Mouse (Mus musculus): ENCODE measurements around the gene Pgghg.
"Not testable (repeated sequence)": the region's sequence is repeated elsewhere in the genome, so short reads cannot be mapped to it uniquely, and the experiment has no call there.

The Pgghg gene

GRCm38 (mm10) chr7:140955758-140956555 is 14.8 kb downstream of the Pgghg start, which contains the start of the genes Gm45717 and Ifitm2:
TSS of gene Gm45717 (minus strand) at chr7:140955937.
TSS of gene Ifitm2 (minus strand) at chr7:140955987.
- no peak for DNase-seq (ENCODE audit: low spot score in 2 of 2)

DNA sequence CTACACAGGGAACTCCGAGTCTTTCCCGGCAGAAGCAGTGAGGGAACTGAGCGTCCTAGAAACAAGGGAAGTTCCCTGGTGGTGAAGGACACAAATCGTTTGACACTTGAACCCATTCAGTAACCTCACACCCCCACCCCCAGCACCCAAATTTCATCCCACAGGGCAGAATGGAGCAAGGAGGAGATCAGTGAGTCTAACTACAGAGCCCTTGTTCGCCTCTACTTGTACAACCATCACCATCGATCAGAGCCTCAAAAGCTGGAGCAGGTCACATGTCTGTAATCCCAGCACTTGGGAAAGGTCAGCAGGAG is 15.3 kb downstream of the Pgghg start:
- no peak for DNase-seq (ENCODE audit: low spot score in 2 of 2)

DNA sequence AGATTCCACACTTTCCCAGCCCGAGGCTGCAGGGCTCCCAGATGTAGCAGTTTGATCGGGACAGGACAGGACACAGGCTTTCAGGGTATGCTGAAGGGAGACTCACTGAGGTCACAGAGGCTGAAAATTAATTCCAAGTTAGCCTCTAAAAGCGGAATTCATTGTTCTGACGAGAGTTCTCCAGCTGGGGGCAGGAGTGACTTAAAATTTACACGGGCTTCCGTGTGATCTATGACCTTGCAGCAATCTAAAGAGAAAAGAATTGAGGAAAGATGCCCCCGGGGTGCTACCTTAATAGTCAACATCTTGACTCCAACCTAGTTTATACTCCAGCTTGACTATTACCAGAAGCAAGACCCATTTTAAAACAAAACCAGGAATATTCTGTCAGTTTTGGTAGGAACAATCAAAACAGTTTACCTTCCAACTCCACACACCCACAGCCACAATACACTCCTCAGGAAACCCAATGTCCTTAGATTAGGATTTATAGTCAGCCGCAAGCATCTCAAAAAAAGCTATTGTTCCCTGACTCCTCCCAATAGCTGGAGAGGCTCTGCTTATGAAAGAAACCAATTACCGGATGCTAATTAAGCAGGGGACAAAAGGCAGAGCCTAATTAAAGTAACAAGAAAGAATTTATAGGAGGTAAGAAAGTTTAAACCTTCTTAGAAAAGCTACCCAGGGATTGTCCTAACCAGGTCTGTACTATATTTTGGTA is 18.1 kb downstream of the Pgghg start:
- peak in 1 of 2 experiments; percentile 22 for DNase-seq (ENCODE audit: low spot score in 2 of 2)

- no peak for DNase-seq (ENCODE audit: low spot score in 2 of 2)
These were observed 18.8 kb downstream of the Pgghg start for GRCm38 (mm10) chr7:140960026-140960425.

GRCm38 (mm10) chr7:140961416-140961815 is 20.2 kb downstream of the Pgghg start:
- no peak for DNase-seq (ENCODE audit: low spot score in 2 of 2)

DNA sequence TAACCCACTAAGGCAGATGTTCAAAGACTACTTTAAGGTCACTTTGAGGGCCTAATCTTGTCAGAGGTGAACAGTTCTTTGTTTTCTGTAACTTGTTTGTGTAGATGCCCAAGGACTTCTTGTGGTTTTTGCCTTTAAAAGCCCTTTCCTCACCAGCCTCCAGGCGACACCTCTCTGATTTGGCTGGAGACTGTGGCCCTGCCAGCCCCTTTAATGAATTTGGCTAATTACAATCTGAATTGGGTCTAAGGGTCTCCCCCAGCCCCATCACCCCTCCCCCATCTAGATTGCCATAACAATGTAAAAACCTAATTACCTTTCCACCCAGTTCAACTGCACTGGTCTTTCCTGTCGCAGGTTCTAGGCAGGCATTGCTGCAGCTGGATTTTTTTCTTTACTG is 21.5 kb downstream of the Pgghg start:
- no peak for DNase-seq (ENCODE audit: low spot score in 2 of 2)

GRCm38 (mm10) chr7:140966921-140967320 is 25.7 kb downstream of the Pgghg start, which contains the start of gene Ifitm1:
TSS of gene Ifitm1 (plus strand) at chr7:140967221.
- DNase-seq (ENCODE audit: low spot score in 2 of 2), result no peak

GRCm38 (mm10) chr7:140967862-140968591 is 26.8 kb downstream of the Pgghg start:
- DNase-seq (ENCODE audit: low spot score in 2 of 2), result no peak

DNA sequence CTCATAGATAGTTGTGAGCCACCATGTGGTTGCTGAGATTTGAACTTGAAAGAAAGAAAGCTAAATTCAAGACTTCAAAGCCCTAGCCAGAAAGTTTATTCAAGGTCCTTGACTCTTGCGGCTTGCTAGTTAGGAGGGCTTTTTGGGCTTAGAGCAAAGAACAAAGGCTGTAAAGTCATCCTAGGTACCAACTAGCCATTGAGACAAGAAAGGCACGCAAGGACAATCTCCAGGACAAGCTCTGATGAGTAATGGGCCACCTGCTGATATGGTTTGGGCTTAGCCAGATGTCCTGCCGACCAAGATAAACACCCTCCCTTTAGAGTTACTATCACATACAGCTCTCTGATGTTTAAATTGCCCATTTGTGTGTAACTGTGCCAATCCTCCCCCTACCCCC is 27.5 kb downstream of the Pgghg start:
- DNase-seq (ENCODE audit: low spot score in 2 of 2), result not testable (repeated sequence)

DNA sequence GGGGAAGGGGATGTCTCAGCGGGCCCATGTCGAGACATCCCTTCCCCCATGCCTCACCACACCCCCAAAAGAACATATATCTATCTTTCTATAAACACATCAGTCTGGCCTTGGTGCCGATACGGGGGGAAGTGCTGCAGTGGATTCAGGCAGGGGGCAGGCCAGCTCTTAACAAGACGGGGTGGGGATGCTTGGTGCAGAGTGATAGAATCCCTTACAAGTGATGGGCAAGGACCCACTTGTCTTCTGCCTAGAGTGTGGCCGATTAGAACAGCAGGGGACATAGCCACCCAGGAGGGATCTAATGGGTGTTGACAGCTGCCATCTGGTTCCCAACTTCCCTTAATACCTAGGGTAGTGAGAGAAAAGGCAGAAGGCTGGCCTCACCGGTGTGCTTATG is 29.7 kb downstream of the Pgghg start:
- DNase-seq (ENCODE audit: low spot score in 2 of 2), result no peak

- no peak for DNase-seq (ENCODE audit: low spot score in 2 of 2)
These were observed 30.4 kb downstream of the Pgghg start for GRCm38 (mm10) chr7:140971479-140972171.

DNA sequence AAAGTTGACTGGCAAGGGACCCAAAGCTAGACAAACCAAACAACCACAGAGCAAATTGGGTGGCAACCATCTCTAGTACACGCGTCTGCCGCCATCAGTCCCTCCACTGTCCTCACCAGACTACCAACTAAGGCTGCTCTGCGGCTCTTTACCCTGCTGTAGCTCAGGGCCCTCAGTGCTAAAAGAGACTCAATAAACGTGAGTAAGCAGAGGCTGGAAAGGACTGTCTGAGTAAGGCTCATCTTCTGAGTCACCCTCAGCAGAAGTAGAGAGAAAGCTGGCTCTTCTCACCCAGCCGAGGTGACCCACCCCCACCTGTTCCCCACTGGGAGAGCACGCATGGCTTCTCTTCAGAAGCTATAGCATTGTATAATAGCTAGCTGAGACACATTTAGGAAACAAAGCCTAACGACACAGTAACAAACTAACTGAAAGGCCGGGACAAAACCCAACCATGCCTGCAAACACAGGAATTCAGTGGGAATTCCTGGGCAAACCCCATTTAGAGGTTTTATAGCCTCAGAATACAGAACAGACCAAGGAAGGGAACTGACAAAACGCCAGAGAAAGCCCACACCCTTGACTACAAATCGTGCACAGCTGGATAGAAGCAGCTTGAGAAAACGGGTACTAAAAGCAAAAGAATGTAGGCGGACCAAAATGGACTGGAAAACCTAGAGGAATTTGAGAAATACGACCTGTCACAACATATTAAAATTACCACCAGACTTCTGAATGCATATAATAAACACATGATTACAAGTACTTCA is 32.4 kb downstream of the Pgghg start:
- no peak for DNase-seq (ENCODE audit: low spot score in 2 of 2)

GRCm38 (mm10) chr7:140974940-140975339 is 33.7 kb downstream of the Pgghg start:
- DNase-seq (ENCODE audit: low spot score in 2 of 2), result no peak

GRCm38 (mm10) chr7:140975465-140975864 is 34.3 kb downstream of the Pgghg start:
- DNase-seq (ENCODE audit: low spot score in 2 of 2), result no peak

DNA sequence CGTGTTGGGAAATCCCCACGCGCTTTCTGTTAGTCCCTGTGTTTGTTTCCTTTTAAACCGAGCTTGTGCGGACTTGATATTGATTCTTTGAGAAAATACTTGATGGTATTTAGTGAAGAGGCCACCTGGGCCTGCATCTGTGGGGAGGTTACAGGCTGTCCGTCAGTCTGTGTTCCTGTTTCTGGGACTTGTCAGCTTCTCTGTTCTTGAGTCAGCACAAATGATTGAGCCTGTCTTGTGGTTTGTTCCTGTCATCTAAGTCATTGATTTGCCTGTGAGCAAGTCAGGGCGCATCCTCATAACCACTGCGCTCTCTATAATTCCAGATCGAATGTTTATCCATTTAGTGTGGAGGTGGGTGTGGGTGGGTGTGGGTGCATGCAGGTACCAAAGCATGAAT is 35.5 kb downstream of the Pgghg start:
- not testable (repeated sequence) for DNase-seq (ENCODE audit: low spot score in 2 of 2)

GRCm38 (mm10) chr7:140981704-140982103 is 40.5 kb downstream of the Pgghg start:
- no peak for DNase-seq (ENCODE audit: low spot score in 2 of 2)

- DNase-seq (ENCODE audit: low spot score in 2 of 2), result no peak
These were observed 41.8 kb downstream of the Pgghg start for GRCm38 (mm10) chr7:140982971-140983370.

GRCm38 (mm10) chr7:140987182-140988138 is 46.3 kb downstream of the Pgghg start:
- DNase-seq (ENCODE audit: low spot score in 2 of 2), result no peak

DNA sequence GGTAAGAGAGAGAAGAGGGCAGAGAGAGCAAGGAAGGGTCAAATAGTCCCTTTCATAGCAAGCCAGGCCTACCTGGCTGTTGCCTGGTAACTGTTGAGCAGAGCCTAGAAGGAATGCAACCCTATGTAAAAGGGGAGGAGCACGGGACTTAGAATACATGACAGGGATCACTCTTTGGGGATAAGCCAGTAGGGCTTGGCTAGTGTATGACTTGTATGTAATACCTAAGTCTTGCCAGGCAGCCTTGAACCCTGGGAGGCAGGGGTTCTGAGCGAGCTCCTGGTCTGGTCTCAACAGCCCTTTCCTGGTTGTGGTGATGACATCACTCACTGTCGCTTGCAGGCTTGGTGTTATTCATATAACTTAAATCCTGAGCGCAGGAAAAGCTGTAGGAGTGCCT is 47.8 kb downstream of the Pgghg start:
- no peak for DNase-seq (ENCODE audit: low spot score in 2 of 2)

DNA sequence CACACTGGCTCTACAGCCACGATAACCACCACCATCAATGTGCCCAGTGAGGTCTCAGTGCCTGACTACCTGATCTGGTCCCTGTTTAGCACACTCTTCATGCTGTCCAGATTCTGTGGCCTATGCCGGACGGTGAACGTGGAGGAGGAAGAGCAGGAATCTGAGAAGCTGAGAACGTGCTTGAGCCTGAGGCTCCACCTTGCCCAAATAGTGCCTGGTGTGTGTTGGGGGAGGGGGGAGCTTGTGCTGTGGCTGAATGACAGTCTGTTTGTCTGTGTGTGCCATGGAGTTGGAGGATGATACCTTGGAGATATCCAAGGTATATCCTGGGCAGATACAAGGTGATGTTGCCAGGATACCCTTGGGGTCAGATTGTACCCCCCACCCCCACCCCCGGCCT is 49.0 kb downstream of the Pgghg start:
- no peak for DNase-seq (ENCODE audit: low spot score in 2 of 2)

Data from frontal cortex, postnatal 10 days (tissue).